Mouse (Mus musculus): ENCODE results near the gene Csrp1.

- TF ChIP-seq POLR2A (IDR thresholded peaks at IDR 0.05; ENCODE audit: control insufficient read depth, low read depth, low read length) (no peak), CTCF (IDR thresholded peaks at IDR 0.05; ENCODE audit: control insufficient read depth, insufficient read depth, insufficient replicate concordance, low read depth, low read length) (no peak)
Measured at GRCm38 (mm10) chr1:135764206-135764528, 44.3 kb downstream of the Csrp1 start.

All from testis, adult 2 months (tissue).